In genomic region chr17:29719628-29720575, GRCm38 (mm10) we compare ENCODE assay signal across 1 mouse cellular context.
TF ChIP-seq lines count a peak whose summit lies in the region.

No protein-coding gene starts in this region.

TF ChIP-seq in CH12.LX, 34 proteins besides CTCF, POLR2A, EP300 and RAD21 (continued from another document):
- TF ChIP-seq MXI1 (IDR thresholded peaks at IDR 0.05; ENCODE audit: low read depth, low read length) (peak; percentile 15; the same call in 1 of the 2 replicates), CHD1 (IDR thresholded peaks at IDR 0.05; ENCODE audit: low read depth, low read length) (no peak), POLR2AphosphoS2 (IDR thresholded peaks at IDR 0.05; ENCODE audit: low read depth, low read length) (no peak), NRF1 (IDR thresholded peaks at IDR 0.05; ENCODE audit: low read depth, low read length) (0 out of 2 replicates have a peak, but pooled peaks have one; percentile 19), USF2 (conservative IDR thresholded peaks at IDR 0.05; ENCODE audit: low read depth, low read length) (no peak), BHLHE40 (IDR thresholded peaks at IDR 0.05; ENCODE audit: low read depth, low read length) (peak; percentile 70), NELFE (IDR thresholded peaks at IDR 0.05; ENCODE audit: low read depth, low read length) (no peak), SIN3A (IDR thresholded peaks at IDR 0.05; ENCODE audit: low read length) (no peak), MAFK (IDR thresholded peaks at IDR 0.05; ENCODE audit: insufficient replicate concordance, low read length) (no peak)
